Comparison of ENCODE assay signal across 8 mouse cellular contexts in genomic region chr11:22972746-22973526, GRCm38 (mm10). TPM values are rescaled to one million over a fixed set of nuclear protein-coding genes. Genes with fewer than 3 reads are reported as not detected.
A peak's percentile ranks its signal among the peaks of the same experiment; 100 is the strongest.
DNase-seq lines count a peak whose midpoint lies in the region; ATAC-seq lines count a peak whose summit lies in the region.

No protein-coding gene starts in this region.

- peak overlapping the region; percentile 68 for H3K4me2 ChIP-seq in embryonic facial prominence, embryonic 13.5 days
- peak overlapping the region; percentile 71 for H3K4me2 ChIP-seq in limb, embryonic 13.5 days (replicated peaks)
- peak overlapping the region; percentile 58 for H3K4me2 ChIP-seq in midbrain, embryonic 15.5 days

- H3K9ac ChIP-seq in embryonic facial prominence, embryonic 13.5 days, result peak overlapping the region; percentile 74
- peak overlapping the region; percentile 73 for H3K9ac ChIP-seq in limb, embryonic 13.5 days
- peak overlapping the region; percentile 61 for H3K9ac ChIP-seq in midbrain, embryonic 15.5 days

- WGBS in embryonic facial prominence, embryonic 13.5 days, result 55% methylated on average over 44 of the region's 46 CpGs
- WGBS in limb, embryonic 13.5 days, result 54% methylated on average over 45 of the region's 46 CpGs
- 45% methylated on average over 45 of the region's 46 CpGs for WGBS in midbrain, embryonic 15.5 days

- peaks cover 32% of the 10 kb centered on the region for H3K9me3 ChIP-seq in embryonic facial prominence, embryonic 13.5 days
- peaks cover 39% of the 10 kb centered on the region for H3K9me3 ChIP-seq in limb, embryonic 13.5 days
- peaks cover under 1% of the 10 kb centered on the region; the same call in 1 of the 2 replicates for H3K9me3 ChIP-seq in midbrain, embryonic 15.5 days

- no peaks in the 10 kb centered on the region for H3K27me3 ChIP-seq in embryonic facial prominence, embryonic 13.5 days
- no peaks in the 10 kb centered on the region for H3K27me3 ChIP-seq in limb, embryonic 13.5 days
- H3K27me3 ChIP-seq in midbrain, embryonic 15.5 days (replicated peaks), result no peaks in the 10 kb centered on the region

- peak overlapping the region; percentile 78 for H3K27ac ChIP-seq in embryonic facial prominence, embryonic 13.5 days
- peak overlapping the region; percentile 15; the same call in 1 of the 2 replicates for H3K27ac ChIP-seq in limb, embryonic 13.5 days
- peak overlapping the region; percentile 76 for H3K27ac ChIP-seq in midbrain, embryonic 15.5 days

- peaks cover 17% of the 10 kb centered on the region for H3K4me1 ChIP-seq in embryonic facial prominence, embryonic 13.5 days
- H3K4me1 ChIP-seq in limb, embryonic 13.5 days, result peaks cover 23% of the 10 kb centered on the region
- H3K4me1 ChIP-seq in midbrain, embryonic 15.5 days, result peaks cover 27% of the 10 kb centered on the region

- DNase-seq in 3T3-L1 (ENCODE audit: low read depth, low spot score), result peak; percentile 86
- peak; percentile 32 to 64 for DNase-seq in adrenal gland, postnatal 4 days (ENCODE audit: low spot score in 2 of 2)
- peak; percentile 91 for DNase-seq in heart, adult 18-20 months
- peak; percentile 87 for DNase-seq in kidney, adult 18-20 months
- peak; percentile 71 to 74 for DNase-seq in spleen, adult 18-20 months

- H3K36me3 ChIP-seq in embryonic facial prominence, embryonic 13.5 days, result peaks cover 56% of the 10 kb centered on the region
- H3K36me3 ChIP-seq in limb, embryonic 13.5 days, result peaks cover 62% of the 10 kb centered on the region
- H3K36me3 ChIP-seq in midbrain, embryonic 15.5 days (replicated peaks), result no peaks in the 10 kb centered on the region; the same call in 1 of the 2 replicates

- H3K4me3 ChIP-seq in embryonic facial prominence, embryonic 13.5 days, result peak overlapping the region; percentile 60
- H3K4me3 ChIP-seq in limb, embryonic 13.5 days, result peak overlapping the region; percentile 58
- H3K4me3 ChIP-seq in midbrain, embryonic 15.5 days, result peak overlapping the region; percentile 57

- ATAC-seq in embryonic facial prominence, embryonic 13.5 days (ENCODE audit: insufficient number of reproducible peaks, insufficient read depth, low FRiP score, low TSS enrichment, low read depth), result peak; percentile 65; the same call in 1 of the 2 replicates
- ATAC-seq in limb, embryonic 13.5 days (ENCODE audit: low FRiP score, low read depth), result peak; percentile 71
- peak; percentile 76 for ATAC-seq in midbrain, embryonic 15.5 days (replicated peaks)

RNA-seq across cellular contexts. Expression of gene Zrsr1, which starts 1.1 kb away (rescaled TPM):
- 10 to 100 TPM; 20.6 to 21.9 TPM for total RNA-seq in adrenal gland, postnatal 4 days (2021)
- 4.0 and 4.8 TPM in 2 replicates for polyA plus RNA-seq in embryonic facial prominence, embryonic 13.5 days (2015; fragmentation: Nextera tagmentation; extraction: Ambion mirVana)
- total RNA-seq in heart, adult 18-20 months (2021), result 10 to 100 TPM; 18.5 to 19.3 TPM
- 3.6 and 3.8 TPM in 2 replicates for polyA plus RNA-seq in limb, embryonic 13.5 days (2015; fragmentation: Nextera tagmentation; extraction: Ambion mirVana)
- 7.0 and 7.6 TPM in 2 replicates for polyA plus RNA-seq in midbrain, embryonic 15.5 days (2015; fragmentation: Nextera tagmentation; extraction: Ambion mirVana)

RNA-seq across cellular contexts. Expression of gene Gm28048, which starts 9.0 kb away (rescaled TPM):
- 10 to 100 TPM; 45.7 to 50.1 TPM for total RNA-seq in adrenal gland, postnatal 4 days (2021)
- polyA plus RNA-seq in embryonic facial prominence, embryonic 13.5 days (2015; fragmentation: Nextera tagmentation; extraction: Ambion mirVana), result 8.6 and 12.3 TPM in 2 replicates
- 1 to 10 TPM; 4.7 to 5.3 TPM for total RNA-seq in heart, adult 18-20 months (2021)
- polyA plus RNA-seq in limb, embryonic 13.5 days (2015; fragmentation: Nextera tagmentation; extraction: Ambion mirVana), result 7.1 and 7.6 TPM in 2 replicates
- polyA plus RNA-seq in midbrain, embryonic 15.5 days (2015; fragmentation: Nextera tagmentation; extraction: Ambion mirVana), result 2.6 and 3.6 TPM in 2 replicates

RNA-seq across cellular contexts. Expression of gene Commd1, which starts 9.2 kb away (rescaled TPM):
- 100 to 1,000 TPM; 110 to 113 TPM for total RNA-seq in adrenal gland, postnatal 4 days (2021)
- polyA plus RNA-seq in embryonic facial prominence, embryonic 13.5 days (2015; fragmentation: Nextera tagmentation; extraction: Ambion mirVana), result 387 and 398 TPM in 2 replicates
- 100 to 1,000 TPM; 154 to 162 TPM for total RNA-seq in heart, adult 18-20 months (2021)
- polyA plus RNA-seq in limb, embryonic 13.5 days (2015; fragmentation: Nextera tagmentation; extraction: Ambion mirVana), result 372 and 377 TPM in 2 replicates
- 241 and 245 TPM in 2 replicates for polyA plus RNA-seq in midbrain, embryonic 15.5 days (2015; fragmentation: Nextera tagmentation; extraction: Ambion mirVana)

RNA-seq across cellular contexts. Expression of gene Cct4, which starts 17.4 kb away (rescaled TPM):
- 100 to 1,000 TPM; 193 to 196 TPM for total RNA-seq in adrenal gland, postnatal 4 days (2021)
- 285 and 289 TPM in 2 replicates for polyA plus RNA-seq in embryonic facial prominence, embryonic 13.5 days (2015; fragmentation: Nextera tagmentation; extraction: Ambion mirVana)
- 100 to 1,000 TPM; 136 to 137 TPM for total RNA-seq in heart, adult 18-20 months (2021)
- polyA plus RNA-seq in limb, embryonic 13.5 days (2015; fragmentation: Nextera tagmentation; extraction: Ambion mirVana), result 290 and 295 TPM in 2 replicates
- 269 and 275 TPM in 2 replicates for polyA plus RNA-seq in midbrain, embryonic 15.5 days (2015; fragmentation: Nextera tagmentation; extraction: Ambion mirVana)

RNA-seq across cellular contexts. Expression of gene Fam161a, which starts 34.4 kb away (rescaled TPM):
- total RNA-seq in adrenal gland, postnatal 4 days (2021), result 10 to 100 TPM; 20.6 to 22.5 TPM
- 3.6 and 3.7 TPM in 2 replicates for polyA plus RNA-seq in embryonic facial prominence, embryonic 13.5 days (2015; fragmentation: Nextera tagmentation; extraction: Ambion mirVana)
- total RNA-seq in heart, adult 18-20 months (2021), result 1 to 10 TPM; 1.3 to 2.6 TPM
- 2.6 and 4.0 TPM in 2 replicates for polyA plus RNA-seq in limb, embryonic 13.5 days (2015; fragmentation: Nextera tagmentation; extraction: Ambion mirVana)
- polyA plus RNA-seq in midbrain, embryonic 15.5 days (2015; fragmentation: Nextera tagmentation; extraction: Ambion mirVana), result 4.0 and 5.6 TPM in 2 replicates

Comparison
In these comparisons a context has a peak if more than half of its experiments do, and no peak if none do; other contexts are left out.
1. Peak in every context shown above with its lines: DNase-seq, ATAC-seq, H3K4me3 ChIP-seq and H3K27ac ChIP-seq.
2. H3K27ac ChIP-seq: peak in every context shown above with its lines; median percentile 78 in embryonic facial prominence, embryonic 13.5 days; 76 in midbrain, embryonic 15.5 days; 15 in limb, embryonic 13.5 days.